Mouse (Mus musculus): ENCODE results near the gene Gtf2ird1.

The Gtf2ird1 gene

DNA sequence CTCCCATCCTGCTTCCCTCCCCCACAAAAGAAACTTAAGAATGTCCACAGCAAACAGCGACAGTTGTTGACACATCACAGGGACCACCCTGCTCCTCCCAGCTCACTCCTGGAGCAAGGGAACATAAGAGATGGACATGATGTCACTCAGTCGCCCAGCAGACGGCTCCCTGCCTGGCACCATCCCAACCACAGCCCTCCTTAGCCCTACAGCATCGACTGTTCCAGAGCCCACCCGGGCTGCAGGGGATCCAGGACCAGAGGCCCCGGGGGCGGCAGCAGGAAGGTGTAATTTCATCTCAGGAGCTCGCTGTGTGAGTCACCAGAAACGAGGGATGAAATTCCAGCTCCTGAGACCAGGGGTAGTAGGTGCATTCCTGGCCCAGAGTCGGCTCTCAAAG is 10.6 kb downstream of the Gtf2ird1 start:
- H3K27me3 ChIP-seq (ENCODE audit: insufficient read depth, low read length): no peaks in the 10 kb centered on the region
- H3K4me3 ChIP-seq (replicated peaks; ENCODE audit: low read length): peak overlapping the region; percentile 45; the same call in 1 of the 2 replicates
- peaks cover 92% of the 10 kb centered on the region for H3K4me1 ChIP-seq (replicated peaks; ENCODE audit: low read depth, low read length)
- peaks cover 25% of the 10 kb centered on the region for H3K9me3 ChIP-seq (ENCODE audit: low read length)
- peaks cover 57% of the 10 kb centered on the region for H3K36me3 ChIP-seq (ENCODE audit: insufficient read depth, low read length)
- TF ChIP-seq NANOG (IDR thresholded peaks at IDR 0.05; ENCODE audit: borderline replicate concordance, low read length) (no peak), POU5F1 (IDR thresholded peaks at IDR 0.05; ENCODE audit: borderline replicate concordance, low read length) (no peak), CTCF (conservative IDR thresholded peaks at IDR 0.05; ENCODE audit: low read length) (no peak)

DNA sequence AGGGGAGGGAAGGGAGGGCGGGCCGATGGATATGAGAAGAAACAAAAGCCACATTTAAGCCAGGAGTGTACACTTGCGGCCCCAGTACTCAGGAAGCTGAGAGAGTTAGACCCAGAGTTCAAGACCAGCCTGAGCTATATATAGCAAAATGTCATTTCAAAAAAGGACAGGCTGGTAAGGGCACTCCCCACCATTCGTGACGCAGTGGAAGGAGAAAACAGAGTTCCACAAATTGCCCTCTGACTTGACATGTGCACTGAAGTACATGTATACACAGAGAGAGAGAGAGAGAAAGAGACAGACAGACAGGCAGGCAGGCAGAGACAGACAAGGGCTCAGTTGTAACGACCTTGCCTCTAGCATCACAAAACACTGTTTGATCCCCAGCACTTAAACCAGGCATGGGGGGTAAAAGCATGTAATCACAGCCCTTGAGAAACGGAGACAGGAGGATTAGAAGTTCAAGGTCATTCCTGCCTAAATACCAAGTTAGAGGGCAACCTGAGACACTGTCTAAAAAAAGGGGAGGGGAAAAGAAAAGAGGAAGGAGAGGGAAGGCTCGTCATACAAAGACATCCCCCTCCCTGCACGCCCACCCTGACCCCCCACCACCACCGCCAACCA is 11.2 kb downstream of the Gtf2ird1 start:
- Histone ChIP-seq H3K36me3 (ENCODE audit: insufficient read depth, low read length) (peaks cover 63% of the 10 kb centered on the region), H3K27me3 (ENCODE audit: insufficient read depth, low read length) (no peaks in the 10 kb centered on the region), H3K4me3 (replicated peaks; ENCODE audit: low read length) (peak overlapping the region; percentile 45; the same call in 1 of the 2 replicates), H3K9me3 (ENCODE audit: low read length) (peaks cover 25% of the 10 kb centered on the region), H3K4me1 (replicated peaks; ENCODE audit: low read depth, low read length) (peaks cover 92% of the 10 kb centered on the region)
- TF ChIP-seq POU5F1 (IDR thresholded peaks at IDR 0.05; ENCODE audit: borderline replicate concordance, low read length): no peak
- peak; percentile 91 for TF ChIP-seq NANOG (IDR thresholded peaks at IDR 0.05; ENCODE audit: borderline replicate concordance, low read length)
- no peak for TF ChIP-seq CTCF (conservative IDR thresholded peaks at IDR 0.05; ENCODE audit: low read length)

- no peak for TF ChIP-seq NANOG (IDR thresholded peaks at IDR 0.05; ENCODE audit: borderline replicate concordance, low read length)
- no peak for TF ChIP-seq POU5F1 (IDR thresholded peaks at IDR 0.05; ENCODE audit: borderline replicate concordance, low read length)
- no peak for TF ChIP-seq CTCF (conservative IDR thresholded peaks at IDR 0.05; ENCODE audit: low read length)
- H3K27me3 ChIP-seq (ENCODE audit: insufficient read depth, low read length): no peaks in the 10 kb centered on the region
- H3K36me3 ChIP-seq (ENCODE audit: insufficient read depth, low read length): peaks cover 72% of the 10 kb centered on the region
- H3K9me3 ChIP-seq (ENCODE audit: low read length): peaks cover 31% of the 10 kb centered on the region
- peaks cover 94% of the 10 kb centered on the region for H3K4me1 ChIP-seq (replicated peaks; ENCODE audit: low read depth, low read length)
- H3K4me3 ChIP-seq (replicated peaks; ENCODE audit: low read length): peak overlapping the region; percentile 39
Observed at GRCm38 (mm10) chr5:134444473-134444872, 12.0 kb downstream of the Gtf2ird1 start.

DNA sequence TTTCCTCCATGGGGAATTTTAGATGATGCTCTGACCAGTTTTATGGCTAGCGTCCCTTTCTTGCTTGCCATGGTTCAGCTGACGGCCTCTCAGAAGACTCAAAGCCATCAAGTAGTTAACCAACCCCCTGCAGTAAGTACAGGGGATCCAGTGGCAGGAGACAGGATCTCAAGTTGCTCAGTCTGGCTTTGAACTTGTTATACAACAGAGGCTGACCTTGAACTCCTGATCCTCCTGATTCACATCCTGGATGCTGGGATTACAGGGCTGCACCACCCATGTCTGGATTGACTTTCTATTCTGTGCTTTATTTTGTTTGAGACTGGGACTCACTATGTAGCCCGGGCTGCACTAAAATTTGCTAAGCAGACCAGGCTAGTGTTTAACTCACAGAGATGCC is 14.4 kb downstream of the Gtf2ird1 start:
- Histone ChIP-seq H3K9me3 (ENCODE audit: low read length) (peaks cover 34% of the 10 kb centered on the region), H3K27me3 (ENCODE audit: insufficient read depth, low read length) (no peaks in the 10 kb centered on the region), H3K36me3 (ENCODE audit: insufficient read depth, low read length) (peaks cover 68% of the 10 kb centered on the region), H3K4me3 (replicated peaks; ENCODE audit: low read length) (0 out of 2 replicates have a peak overlapping the region, but pooled peaks have one; percentile 14), H3K4me1 (replicated peaks; ENCODE audit: low read depth, low read length) (peaks cover 98% of the 10 kb centered on the region)
- TF ChIP-seq NANOG (IDR thresholded peaks at IDR 0.05; ENCODE audit: borderline replicate concordance, low read length) (no peak), POU5F1 (IDR thresholded peaks at IDR 0.05; ENCODE audit: borderline replicate concordance, low read length) (no peak), CTCF (conservative IDR thresholded peaks at IDR 0.05; ENCODE audit: low read length) (no peak)

GRCm38 (mm10) chr5:134441105-134441504 is 15.4 kb downstream of the Gtf2ird1 start:
- Histone ChIP-seq H3K4me3 (replicated peaks; ENCODE audit: low read length) (0 out of 2 replicates have a peak overlapping the region, but pooled peaks have one; percentile 5), H3K4me1 (replicated peaks; ENCODE audit: low read depth, low read length) (peaks cover 99% of the 10 kb centered on the region), H3K9me3 (ENCODE audit: low read length) (peaks cover 26% of the 10 kb centered on the region), H3K27me3 (ENCODE audit: insufficient read depth, low read length) (no peaks in the 10 kb centered on the region), H3K36me3 (ENCODE audit: insufficient read depth, low read length) (peaks cover 60% of the 10 kb centered on the region)
- no peak for TF ChIP-seq CTCF (conservative IDR thresholded peaks at IDR 0.05; ENCODE audit: low read length)
- no peak for TF ChIP-seq NANOG (IDR thresholded peaks at IDR 0.05; ENCODE audit: borderline replicate concordance, low read length)
- TF ChIP-seq POU5F1 (IDR thresholded peaks at IDR 0.05; ENCODE audit: borderline replicate concordance, low read length): no peak

GRCm38 (mm10) chr5:134440098-134440497 is 16.4 kb downstream of the Gtf2ird1 start:
- peaks cover 26% of the 10 kb centered on the region for H3K9me3 ChIP-seq (ENCODE audit: low read length)
- no peak for TF ChIP-seq POU5F1 (IDR thresholded peaks at IDR 0.05; ENCODE audit: borderline replicate concordance, low read length)
- TF ChIP-seq NANOG (IDR thresholded peaks at IDR 0.05; ENCODE audit: borderline replicate concordance, low read length): no peak
- TF ChIP-seq CTCF (conservative IDR thresholded peaks at IDR 0.05; ENCODE audit: low read length): no peak
- H3K27me3 ChIP-seq (ENCODE audit: insufficient read depth, low read length): no peaks in the 10 kb centered on the region
- H3K36me3 ChIP-seq (ENCODE audit: insufficient read depth, low read length): peaks cover 59% of the 10 kb centered on the region
- 0 out of 2 replicates have a peak overlapping the region, but pooled peaks have one; percentile 5 for H3K4me3 ChIP-seq (replicated peaks; ENCODE audit: low read length)
- peaks cover 98% of the 10 kb centered on the region for H3K4me1 ChIP-seq (replicated peaks; ENCODE audit: low read depth, low read length)

DNA sequence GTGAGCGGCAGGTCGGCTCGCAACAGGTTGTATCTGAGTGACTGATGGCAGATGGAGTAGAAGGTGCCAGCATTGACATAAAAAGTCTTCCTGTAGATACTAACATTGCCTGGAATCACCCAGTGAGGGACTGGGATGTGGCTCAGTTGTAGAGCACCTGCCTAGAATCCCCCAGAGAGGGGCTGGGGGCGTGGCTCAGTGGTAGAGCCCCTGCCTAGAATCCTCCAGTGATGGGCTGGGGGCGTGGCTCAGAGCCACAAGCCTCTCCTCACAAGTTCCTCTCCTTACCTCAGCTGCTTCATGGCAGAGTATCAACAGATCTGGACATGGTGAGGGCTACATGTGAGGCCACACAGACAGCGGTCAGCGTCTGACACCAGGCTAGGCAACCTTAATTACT is 17.0 kb downstream of the Gtf2ird1 start:
- peaks cover 55% of the 10 kb centered on the region for H3K36me3 ChIP-seq (ENCODE audit: insufficient read depth, low read length)
- H3K9me3 ChIP-seq (ENCODE audit: low read length): peaks cover 26% of the 10 kb centered on the region
- no peak overlapping the region for H3K4me3 ChIP-seq (replicated peaks; ENCODE audit: low read length)
- TF ChIP-seq POU5F1 (IDR thresholded peaks at IDR 0.05; ENCODE audit: borderline replicate concordance, low read length) (no peak), CTCF (conservative IDR thresholded peaks at IDR 0.05; ENCODE audit: low read length) (no peak), NANOG (IDR thresholded peaks at IDR 0.05; ENCODE audit: borderline replicate concordance, low read length) (no peak)
- no peaks in the 10 kb centered on the region for H3K27me3 ChIP-seq (ENCODE audit: insufficient read depth, low read length)
- peaks cover 97% of the 10 kb centered on the region for H3K4me1 ChIP-seq (replicated peaks; ENCODE audit: low read depth, low read length)

- H3K4me1 ChIP-seq (replicated peaks; ENCODE audit: low read depth, low read length): peaks cover 97% of the 10 kb centered on the region
- TF ChIP-seq NANOG (IDR thresholded peaks at IDR 0.05; ENCODE audit: borderline replicate concordance, low read length) (no peak), POU5F1 (IDR thresholded peaks at IDR 0.05; ENCODE audit: borderline replicate concordance, low read length) (no peak), CTCF (conservative IDR thresholded peaks at IDR 0.05; ENCODE audit: low read length) (no peak)
- peaks cover 50% of the 10 kb centered on the region for H3K36me3 ChIP-seq (ENCODE audit: insufficient read depth, low read length)
- no peak overlapping the region; the same call in 1 of the 2 replicates for H3K4me3 ChIP-seq (replicated peaks; ENCODE audit: low read length)
- H3K9me3 ChIP-seq (ENCODE audit: low read length): peaks cover 25% of the 10 kb centered on the region
- no peaks in the 10 kb centered on the region for H3K27me3 ChIP-seq (ENCODE audit: insufficient read depth, low read length)
Observed at GRCm38 (mm10) chr5:134438676-134439425, 17.7 kb downstream of the Gtf2ird1 start.
